Mouse (Mus musculus) cerebellum, adult 2 months (tissue): Measurements from ENCODE around the gene Cavin1.

Experiments used
- CTCF ChIP-seq: fragments of 200-500 bp; IDR thresholded peaks from 2 replicates; pipeline ENCODE4 v1.5.1; 2011; ENCODE audit warnings: low read depth, mild to moderate bottlenecking, control low read depth, low read length, moderate library complexity, borderline replicate concordance; ENCODE audit not compliant: insufficient read depth
- POLR2A ChIP-seq: fragments of 200-500 bp; IDR thresholded peaks from 2 replicates; pipeline ENCODE4 v1.6.1; 2011; ENCODE audit warnings: low read length, control low read depth, borderline replicate concordance; ENCODE audit not compliant: insufficient read depth

DNA sequence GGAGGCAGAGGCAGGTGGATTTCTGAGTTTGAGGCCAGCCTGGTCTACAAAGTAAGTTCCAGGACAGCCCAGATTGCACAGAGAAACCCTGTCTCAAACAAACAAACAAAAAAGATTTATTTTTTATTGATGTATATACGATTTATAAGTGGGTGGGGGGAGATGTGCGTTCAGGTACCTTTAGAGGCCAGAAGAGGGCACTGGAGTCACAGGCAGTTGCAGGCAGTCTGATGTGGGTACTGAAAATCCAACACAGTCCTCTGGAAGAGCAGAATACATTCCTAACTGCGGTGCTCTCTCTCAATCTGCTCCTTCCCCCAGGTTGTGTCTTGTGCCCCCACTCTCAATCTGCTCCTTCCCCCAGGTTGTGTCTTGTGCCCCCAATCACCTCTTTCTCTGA, 14.9 kb upstream of the Cavin1 start:
- TF ChIP-seq CTCF (no peak), POLR2A (no peak)
